Mouse (Mus musculus): ENCODE data around the gene Slit3.

Slit3 gene

DNA sequence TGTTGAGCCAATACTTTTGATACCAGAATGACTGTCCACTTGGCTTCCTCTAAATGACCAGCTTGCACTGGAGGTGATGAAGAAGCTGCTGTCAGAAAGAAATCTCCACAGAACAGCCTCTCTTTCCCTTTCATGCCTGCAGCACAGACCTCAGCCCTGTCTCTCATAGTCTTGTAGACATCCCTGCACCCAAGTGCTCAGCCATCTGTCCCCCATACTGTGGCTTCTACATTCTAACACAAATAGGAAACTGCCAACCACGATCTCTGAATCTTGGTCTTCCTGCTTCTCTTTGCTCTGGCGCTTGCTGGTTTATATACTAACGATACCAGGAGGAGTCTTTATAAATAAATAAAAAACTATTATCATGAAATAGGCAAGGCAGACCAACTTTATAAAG is 184.9 kb downstream of the Slit3 start:
- DNase-seq (ENCODE audit: low spot score): no peak

DNA sequence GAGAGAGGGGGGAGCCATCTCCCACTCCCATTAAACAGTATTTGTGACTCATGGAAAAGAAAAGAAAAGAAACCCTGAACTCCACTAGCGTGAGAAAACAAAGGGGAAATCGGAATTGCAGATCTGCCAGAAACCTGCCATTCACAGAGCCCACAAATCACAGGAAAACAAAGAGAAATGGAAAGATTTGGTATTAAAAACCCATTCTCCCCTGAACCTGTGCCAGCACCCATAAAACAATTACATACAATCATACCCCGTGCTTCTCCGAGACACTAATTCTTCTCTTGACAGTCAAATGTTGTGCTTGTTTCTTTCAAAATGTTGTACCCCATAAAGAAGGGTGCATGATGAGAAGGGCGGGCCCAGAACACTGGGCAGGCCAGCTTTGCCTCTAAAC is 185.9 kb downstream of the Slit3 start:
- DNase-seq (ENCODE audit: low spot score): no peak

DNA sequence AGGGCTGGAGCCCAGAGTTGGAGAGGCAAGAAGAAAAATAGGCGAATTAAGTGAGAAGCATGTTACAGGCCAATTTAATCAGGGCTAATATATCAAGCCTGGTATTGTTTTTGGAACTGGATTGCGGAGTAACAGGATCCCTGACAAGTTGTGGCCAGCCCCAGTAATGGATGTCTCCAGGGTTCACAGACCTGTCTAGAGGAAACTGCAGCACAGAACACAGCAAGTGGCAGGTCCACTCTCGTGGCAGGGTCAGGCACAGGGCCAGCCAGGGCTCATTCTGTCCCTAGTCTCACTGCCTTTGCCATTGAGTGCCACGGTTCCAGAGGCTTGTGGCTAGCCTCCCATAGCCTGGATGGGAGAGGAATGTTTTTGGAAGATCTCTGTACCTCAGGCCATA is 187.0 kb downstream of the Slit3 start:
- no peak for DNase-seq (ENCODE audit: low spot score)

DNA sequence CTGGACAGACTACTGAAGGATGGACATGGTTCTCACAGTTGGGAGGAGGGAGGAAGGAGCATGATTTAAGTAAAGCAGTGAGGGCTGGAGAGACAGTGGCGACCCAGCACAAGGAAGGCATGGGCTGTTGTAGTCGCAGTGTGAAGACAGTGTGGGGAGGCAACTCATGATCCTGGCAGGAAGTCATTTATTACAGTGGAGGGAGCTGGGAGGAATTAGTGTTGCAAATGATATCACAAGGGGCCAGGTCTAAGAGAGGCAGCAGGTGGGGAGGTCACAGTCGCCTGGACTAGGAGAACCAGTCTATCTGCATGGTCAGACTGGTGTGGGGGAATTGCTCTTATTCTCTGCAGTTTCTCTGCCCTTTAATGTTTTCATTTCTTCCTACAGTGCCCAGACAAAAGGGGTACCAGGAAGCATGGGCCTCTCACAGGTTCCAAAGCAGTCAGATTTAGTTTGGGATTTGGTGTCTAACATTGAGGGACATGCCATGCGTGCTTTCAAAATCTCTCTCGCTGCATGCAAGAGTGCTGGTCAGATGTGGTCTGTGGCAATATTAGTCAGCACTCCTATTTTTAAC is 194.5 kb downstream of the Slit3 start:
- DNase-seq (ENCODE audit: low spot score): no peak

DNA sequence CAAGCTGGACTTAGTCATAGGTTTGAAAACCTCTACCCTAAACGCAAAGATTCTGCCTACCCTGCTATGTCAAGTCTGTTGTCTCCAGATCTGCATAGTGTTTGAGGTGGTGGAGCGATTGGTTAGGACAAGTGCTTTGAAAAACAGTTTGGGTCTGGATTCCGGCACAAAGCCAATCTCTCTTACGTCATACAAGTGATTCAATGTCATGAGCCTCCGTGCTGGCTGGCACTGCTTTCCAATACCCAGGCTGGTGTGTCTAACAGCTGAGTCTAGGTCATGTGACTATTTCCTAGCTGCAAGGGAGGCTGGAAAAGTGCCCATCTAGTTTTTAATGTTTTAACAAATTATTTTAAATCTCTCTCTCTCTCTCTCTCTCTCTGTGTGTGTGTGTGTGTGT is 196.2 kb downstream of the Slit3 start:
- DNase-seq (ENCODE audit: low spot score): no peak

DNA sequence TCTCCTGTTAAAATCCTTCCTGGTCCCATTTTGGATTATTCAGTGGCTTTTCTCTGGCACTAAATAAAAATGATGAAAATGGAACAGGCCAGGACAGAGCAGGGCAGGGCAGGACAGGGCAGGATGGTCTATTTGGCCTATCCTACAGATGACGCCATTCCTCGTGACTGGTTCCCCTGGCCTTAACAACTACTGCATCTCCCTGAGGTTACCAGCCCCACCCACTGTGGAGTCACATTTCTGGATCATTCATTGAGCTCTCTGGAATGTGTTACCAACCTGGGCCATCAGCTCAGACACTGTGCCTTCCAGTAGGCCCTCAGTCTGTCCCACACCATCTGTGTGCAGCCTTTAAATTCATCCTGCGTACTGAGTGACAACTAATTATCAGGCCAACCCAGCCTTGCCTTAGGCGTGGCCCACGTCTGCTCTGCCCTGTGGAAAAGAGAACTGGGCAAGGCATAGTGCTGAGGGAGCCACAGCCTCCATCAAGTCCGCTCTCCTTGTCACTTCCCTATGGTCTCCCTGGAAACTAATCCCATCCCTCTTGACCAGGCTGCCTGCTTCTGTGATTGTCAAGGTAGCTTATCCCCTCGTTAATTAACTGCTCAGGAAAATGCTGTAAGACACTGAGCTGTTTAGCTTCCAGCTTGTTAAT is 196.9 kb downstream of the Slit3 start:
- no peak for DNase-seq (ENCODE audit: low spot score)

DNA sequence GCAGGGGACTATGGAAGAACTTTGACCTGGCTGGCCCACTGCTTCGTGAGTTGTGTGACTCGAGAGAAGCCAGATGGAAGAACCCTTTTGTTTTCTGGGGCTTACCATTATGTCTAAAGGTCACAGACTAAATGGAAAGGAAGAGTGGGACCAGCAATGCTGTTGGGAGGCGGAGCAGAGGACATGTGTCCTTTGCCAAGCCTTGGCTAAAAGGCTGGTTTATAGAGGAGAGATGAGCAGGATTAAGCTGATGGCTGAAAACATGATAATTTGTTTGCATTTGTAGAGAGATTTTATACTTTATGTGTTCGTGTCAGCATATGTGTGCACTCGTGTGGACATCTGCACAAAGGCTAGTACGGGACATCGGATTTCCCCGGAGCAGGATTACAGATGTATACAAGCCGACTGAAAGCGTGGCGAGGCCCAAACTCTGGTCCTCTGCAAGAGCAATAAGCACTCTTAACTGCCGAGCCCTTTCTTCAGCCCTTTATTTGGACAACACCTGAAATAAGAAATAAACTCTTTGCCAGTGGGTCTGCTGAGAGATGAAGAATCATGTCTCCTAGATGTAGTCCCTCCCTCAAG is 197.5 kb downstream of the Slit3 start:
- DNase-seq (ENCODE audit: low spot score): no peak

DNA sequence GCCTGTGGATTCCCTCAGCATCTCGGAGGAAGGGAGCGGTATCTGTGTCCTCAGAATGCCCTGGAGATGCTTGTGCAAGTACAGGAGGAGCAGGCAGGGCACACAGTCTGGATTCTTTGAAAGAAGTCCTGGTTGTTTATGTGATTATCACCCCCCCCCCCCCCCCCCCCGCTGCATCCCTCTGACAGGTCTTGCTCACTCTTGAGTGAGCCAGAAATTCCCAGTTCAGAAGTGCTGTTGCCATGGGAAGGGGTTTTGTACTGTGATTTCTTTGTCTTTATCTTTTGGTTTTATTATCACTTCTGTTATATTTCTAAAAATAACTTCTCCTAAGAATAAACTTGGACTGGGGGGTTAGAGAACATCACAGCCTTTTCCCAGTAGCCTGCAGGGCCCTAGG is 199.5 kb downstream of the Slit3 start:
- DNase-seq (ENCODE audit: low spot score): no peak

DNA sequence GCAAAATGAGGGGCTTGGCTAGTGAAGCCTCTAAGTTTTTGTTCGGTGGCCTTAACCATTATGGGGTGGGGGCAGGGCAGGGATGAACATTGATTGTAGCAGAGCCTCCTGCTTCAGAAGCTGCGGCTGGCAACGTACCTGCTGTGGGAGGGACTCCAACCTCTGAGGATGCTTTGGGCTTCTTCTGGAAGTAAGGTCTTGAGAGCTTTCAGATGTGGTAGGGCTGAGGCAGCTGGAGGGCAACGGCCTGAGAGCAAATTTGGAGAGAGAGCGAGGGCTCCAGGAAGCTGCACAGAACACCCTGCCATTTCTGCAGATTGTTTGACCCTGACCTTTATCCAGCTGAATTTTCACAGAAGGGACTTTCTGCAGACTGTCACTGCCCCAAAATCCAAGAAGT is 203.4 kb downstream of the Slit3 start:
- no peak for DNase-seq (ENCODE audit: low spot score)

DNA sequence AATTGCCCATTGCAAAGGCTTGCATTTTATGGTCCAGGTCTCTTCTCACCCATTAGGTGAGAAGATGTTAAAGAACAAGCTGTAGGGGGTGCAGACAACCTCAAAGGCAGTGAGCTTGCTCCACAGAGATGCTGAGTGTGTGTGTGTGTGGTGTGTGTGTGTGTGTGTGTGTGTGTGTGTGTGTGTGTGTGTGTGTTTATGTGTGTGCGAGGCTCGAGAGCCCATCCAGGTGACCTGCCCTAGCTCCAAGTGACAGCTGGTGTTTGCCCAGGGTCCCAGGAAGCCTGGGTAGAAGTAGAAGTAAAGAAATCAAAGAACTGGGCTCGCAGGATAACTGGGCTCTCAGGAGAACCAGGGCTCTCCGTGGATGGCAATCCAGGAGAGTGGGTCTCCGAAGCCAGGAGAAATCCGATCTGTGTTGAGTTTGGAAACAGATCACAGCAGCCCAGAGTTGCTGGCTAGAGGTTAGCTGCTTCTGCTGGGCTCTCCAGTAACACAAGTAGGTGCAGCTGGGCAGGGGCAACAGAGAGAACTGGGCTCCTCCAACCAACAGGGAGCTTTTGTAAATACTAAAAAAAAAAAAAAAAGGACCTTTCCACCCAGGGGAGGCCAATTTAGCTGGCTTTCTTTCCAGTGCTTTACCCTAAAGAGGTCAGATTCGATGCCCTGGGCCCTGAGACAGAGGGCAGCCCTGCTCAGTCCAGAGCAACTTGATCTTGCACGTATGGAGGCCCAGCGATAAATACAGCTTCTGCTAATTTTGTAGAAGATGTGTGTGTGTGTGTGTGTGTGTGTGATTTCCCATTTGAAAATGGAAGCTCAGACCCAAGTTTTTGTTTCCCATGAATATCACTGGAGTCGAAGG is 204.3 kb downstream of the Slit3 start:
- no peak for DNase-seq (ENCODE audit: low spot score)

DNA sequence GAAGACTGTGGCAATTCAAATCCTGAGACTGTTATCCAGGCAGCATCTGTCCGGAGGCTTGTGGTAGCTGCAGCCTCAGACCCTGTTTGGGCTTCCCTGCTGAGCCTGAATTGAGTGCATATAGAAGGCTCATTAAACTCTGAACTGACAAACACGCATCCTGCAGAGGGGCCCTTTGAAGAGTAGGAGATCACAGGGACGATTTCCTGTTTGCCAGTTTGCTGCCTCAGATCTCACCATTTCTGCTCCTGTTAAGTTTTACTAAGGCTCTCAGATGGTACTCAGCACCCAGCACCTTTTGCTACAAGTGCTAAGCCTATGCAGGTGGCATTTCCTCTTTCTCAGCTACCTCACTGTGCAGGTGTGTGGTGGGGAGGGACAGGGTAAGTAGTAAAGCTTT is 205.3 kb downstream of the Slit3 start:
- no peak for DNase-seq (ENCODE audit: low spot score)

DNA sequence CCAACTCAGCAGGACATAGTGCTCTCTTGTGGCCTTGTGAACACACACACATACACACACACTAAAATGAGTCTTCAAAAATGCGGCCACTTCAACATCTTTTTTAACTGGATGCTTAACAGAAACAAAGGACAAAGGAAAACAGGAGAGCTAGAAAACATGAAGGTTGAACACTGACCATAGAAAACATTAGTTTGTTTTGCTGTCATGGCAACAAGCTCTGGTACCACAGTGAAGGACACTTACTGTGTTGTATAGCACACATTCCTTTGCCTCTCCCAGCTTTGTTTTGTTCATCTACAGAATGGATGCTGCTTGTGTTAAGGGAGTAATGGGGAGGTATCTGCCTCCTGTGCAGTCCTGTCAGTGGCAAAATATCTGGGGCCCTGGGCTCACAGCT is 206.9 kb downstream of the Slit3 start:
- DNase-seq (ENCODE audit: low spot score): peak; percentile 7

DNA sequence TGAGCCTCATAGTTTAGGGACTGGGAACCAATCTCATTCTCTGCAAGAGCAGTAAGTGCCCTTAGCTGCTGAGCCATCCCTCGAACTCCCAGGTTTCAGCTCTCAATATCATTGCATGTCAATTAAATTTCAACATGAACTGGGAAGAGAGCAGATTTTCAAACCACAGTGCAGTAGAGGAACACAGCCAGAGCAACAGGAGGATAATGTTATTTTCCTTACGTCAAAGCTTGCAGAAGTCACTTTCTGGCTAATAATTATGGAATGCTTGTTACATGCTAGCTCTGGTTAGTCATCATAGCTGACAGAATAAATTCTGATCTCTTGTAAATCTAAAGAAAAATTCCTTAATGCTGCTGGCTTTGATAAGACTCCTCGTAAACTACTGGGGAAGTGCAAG is 210.5 kb downstream of the Slit3 start:
- no peak for DNase-seq (ENCODE audit: low spot score)

DNA sequence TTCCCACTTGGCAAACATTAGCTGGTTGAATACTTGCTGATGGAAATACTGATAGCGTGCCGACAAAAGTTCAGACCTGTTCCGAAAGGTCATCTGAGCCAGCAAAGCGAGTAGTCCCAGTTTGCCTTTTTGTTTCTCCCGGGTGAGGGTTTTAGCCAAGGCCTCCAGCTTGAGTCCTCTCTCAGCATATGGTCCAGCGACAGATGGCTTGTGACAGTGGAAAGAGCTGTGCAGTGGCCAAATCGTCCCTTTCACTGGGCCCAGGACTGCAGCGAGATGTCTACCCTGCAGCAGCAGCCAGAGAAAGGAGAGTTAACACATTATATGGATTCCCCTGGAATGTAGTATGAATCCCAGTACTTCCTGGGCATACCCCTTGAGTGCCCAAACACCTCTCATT is 215.5 kb downstream of the Slit3 start:
- no peak for DNase-seq (ENCODE audit: low spot score)

DNA sequence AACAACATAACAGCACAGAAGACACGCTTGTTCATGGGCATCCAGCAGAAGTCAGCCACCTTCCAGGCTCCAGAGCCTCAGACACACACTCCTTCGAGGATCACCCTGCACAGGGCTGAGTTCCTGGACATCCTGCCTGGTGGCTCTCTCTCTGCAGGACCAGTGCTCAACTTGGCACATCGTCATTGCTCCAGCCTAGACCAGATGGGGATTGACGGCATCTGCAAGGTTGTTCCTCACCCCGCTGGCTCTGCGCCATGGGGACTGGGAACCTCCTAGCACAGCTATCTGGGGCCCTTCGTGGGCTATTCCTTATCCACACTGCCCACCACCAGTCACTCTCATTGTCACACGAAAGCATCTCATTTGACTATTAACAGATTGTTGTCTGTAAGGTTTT is 216.5 kb downstream of the Slit3 start:
- DNase-seq (ENCODE audit: low spot score): no peak

DNA sequence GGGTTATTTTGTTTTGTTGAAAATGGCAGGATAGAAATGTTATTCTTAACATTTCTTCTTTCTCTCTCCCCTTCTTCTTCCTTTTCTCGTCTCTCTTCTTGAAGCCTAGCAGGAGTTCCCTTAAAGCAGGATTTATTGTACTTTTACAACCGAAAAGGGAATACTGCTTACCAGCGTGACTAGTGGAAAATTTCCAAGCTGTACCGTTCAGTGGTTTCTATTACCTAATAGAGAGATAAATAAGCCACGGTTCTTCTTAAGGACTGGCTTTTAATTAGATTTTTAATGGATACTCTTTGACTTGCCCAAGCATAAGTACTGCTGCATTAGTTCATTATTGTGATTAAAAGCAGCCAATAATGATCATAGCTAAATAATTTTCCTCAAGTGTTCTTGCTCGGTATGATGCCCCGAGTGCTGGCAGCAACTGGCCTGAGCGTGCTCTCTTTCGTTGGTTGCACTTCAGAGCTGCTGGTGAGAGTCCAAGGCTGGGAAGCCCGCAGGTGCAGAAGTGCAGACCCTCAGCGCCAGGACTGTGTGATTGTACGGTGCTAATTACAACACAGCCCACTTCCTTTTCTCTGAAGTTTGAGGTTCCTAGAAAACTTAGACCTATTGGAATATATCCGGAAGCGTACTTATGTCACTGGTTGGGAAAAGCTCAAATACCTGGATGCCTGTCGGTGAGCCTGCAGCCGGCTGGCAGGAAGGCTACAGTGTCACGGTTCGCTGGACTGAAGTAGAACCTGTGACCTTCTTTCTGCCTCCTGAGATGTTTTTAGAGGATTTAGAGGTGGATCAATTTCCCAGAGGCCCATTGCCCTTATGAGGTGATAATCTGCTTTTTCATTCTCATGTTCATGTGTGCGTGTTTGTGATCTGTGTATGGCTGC is 217.1 kb downstream of the Slit3 start:
- DNase-seq (ENCODE audit: low spot score): no peak

DNA sequence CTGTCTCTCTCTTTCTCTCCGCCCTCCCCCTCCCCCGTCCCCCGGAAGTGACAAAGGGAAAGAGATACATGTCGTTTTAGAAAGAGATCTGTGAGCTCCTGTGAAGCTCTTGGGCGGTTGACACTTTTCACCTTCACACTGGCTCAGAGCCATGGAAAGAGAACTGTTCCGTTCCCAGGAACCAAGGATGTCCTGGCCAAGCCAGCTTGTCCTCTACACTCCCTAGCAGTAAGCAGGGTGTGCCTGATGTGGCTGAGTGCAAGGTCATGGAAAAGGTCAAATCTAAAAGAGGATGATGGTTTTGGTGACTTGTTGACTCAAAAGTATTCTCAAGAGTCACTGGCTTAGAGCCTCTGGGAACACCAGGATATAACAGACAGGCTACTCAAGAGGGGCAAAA is 219.7 kb downstream of the Slit3 start:
- peak; percentile 14 for DNase-seq (ENCODE audit: low spot score)

DNA sequence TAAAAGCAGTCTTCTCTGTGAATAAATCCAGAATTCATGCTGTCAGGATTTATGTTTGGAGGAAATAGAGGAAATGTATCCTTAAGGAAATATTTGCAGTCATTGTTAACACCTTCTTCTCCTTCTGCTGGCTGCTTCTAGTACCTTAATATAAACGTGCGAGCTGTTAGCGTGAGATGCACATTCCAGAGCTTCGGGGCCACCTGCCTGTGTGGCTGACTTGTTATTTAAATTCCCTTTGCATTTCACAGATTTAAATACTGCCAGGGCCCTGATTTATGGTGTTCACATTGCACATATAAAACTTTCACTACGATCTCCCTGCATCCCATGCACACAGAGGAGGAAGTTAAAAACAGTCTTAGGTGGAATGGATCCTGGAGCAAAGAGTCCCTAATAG is 221.5 kb downstream of the Slit3 start:
- no peak for DNase-seq (ENCODE audit: low spot score)

DNA sequence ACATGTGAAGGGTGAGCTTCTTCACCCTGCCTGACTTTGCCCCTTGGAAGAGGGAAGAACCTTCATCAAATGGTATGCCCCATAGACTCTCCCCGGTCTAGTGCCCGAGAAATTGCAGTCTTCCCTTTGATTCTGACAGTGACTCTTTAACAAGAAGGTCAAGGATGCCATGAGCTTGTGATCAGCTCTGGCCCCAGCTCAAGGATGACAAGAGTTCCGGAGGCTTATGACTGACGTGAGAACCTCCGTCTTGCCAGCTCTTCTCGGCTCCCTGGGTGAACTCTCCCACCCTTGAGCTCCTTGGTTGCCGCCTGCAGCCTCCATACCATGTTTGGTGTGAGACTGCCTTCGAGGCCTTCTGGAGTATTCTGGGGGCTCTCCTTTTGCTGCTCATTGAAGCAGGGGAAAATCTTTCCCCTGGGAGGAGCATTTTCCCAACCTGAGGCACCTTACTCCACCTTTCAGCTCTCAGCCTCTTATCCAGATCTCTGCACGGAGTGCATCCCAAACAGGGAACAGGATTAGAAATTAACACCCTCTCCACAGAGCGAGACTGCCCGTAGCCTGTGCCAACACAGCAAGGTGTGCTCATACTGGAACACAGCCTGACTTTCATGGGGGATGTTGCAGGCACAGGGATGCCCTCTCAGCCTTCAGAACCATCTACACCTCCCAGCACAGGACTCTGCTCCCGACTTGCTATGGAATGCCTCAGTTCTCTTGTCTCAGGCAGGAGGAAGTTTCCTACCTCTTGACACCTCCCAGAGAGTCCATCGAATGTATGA is 224.9 kb downstream of the Slit3 start:
- no peak for DNase-seq (ENCODE audit: low spot score)

DNA sequence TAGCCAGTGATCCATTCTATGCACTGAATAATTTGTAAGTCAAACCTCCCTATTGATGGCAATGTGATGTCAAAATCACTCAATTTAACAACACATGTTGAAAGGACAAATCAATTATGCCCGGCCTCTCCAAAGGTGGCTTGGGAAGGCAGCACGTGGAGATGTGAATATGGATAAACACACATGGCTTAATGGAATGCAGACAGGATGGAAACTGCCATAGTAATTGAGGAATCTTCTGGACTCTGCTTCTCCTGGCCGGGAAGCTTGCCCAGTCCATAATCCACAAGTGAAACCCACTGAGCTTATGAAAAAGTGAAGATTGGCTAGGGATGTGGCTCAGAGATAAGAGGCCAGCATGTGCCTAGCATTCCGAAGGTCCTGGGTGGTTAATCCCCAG is 227.1 kb downstream of the Slit3 start:
- no peak for DNase-seq (ENCODE audit: low spot score)

DNA sequence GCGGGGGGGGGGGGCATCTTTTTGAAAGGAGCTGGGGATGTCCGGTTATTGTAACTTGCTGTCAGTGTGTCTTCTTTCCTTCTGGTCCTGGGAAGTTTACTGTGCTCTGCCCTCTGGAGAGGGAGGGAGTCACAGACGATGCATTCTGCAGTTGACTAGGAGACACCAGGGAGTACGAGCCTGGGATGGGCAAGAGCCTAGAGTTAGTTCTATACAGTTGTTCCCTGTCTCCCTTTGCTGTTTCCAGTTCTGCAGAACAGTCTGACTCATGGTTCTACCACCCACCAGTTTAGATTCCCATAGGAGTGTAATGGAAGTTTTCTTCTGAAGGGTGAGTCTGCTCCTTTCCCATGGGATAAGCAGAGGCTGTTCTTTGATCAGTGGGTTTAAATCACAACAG is 229.9 kb downstream of the Slit3 start:
- no peak for DNase-seq (ENCODE audit: low spot score)

Measured in lung, postnatal 25 days (tissue).